Mouse (Mus musculus) spleen, adult 2 months (tissue): ENCODE data around the gene Amz2. TPM values are rescaled to one million over a fixed set of nuclear protein-coding genes. Genes with fewer than 3 reads are reported as not detected.

Experiments
- DNase-seq, 2 experiments: peaks; one replicate each; pipeline versions ENCODE4 v3.0.0 to v3.0.0-alpha.2; 2012 to 2021; ENCODE audit warnings: low spot score in 2 of 2, low read depth in 1 of 2
- H3K27ac ChIP-seq: fragments of 200-500 bp; 2 replicates; pipeline ENCODE4 v1.5.1; 2012; ENCODE audit warnings: low read length, inconsistent platforms; ENCODE audit not compliant: insufficient read depth
- H3K27me3 ChIP-seq: fragments of 200-500 bp; 2 replicates; pipeline ENCODE4 v1.6.1; 2012; ENCODE audit warnings: mild to moderate bottlenecking, moderate library complexity, low read length, inconsistent platforms; ENCODE audit not compliant: control insufficient read depth, insufficient read depth
- H3K36me3 ChIP-seq: fragments of 200-500 bp; 2 replicates; pipeline ENCODE4 v1.6.1; 2012; ENCODE audit warnings: mild to moderate bottlenecking, low read length, inconsistent platforms; ENCODE audit not compliant: control insufficient read depth, insufficient read depth
- H3K4me1 ChIP-seq: fragments of 200-500 bp; 2 replicates; pipeline ENCODE4 v1.6.1; 2011; ENCODE audit warnings: inconsistent platforms; ENCODE audit not compliant: control insufficient read depth, insufficient read depth, insufficient read length
- H3K4me3 ChIP-seq: fragments of 200-500 bp; 2 replicates; pipeline ENCODE4 v1.5.1; 2011; ENCODE audit warnings: mild to moderate bottlenecking, inconsistent platforms; ENCODE audit not compliant: insufficient read depth, insufficient read length; ENCODE audit errors: extremely low read depth
- CTCF ChIP-seq: fragments of 200-500 bp; IDR thresholded peaks from 2 replicates; pipeline ENCODE4 v1.5.1; 2011; ENCODE audit warnings: mild to moderate bottlenecking, inconsistent platforms; ENCODE audit not compliant: insufficient read depth, insufficient read length, insufficient replicate concordance; ENCODE audit errors: extremely low read depth
- POLR2A ChIP-seq: fragments of 200-500 bp; IDR thresholded peaks from 2 replicates; pipeline ENCODE4 v1.6.1; 2011; ENCODE audit warnings: low read depth, low read length, inconsistent platforms
- WGBS: fragments of 180-500 bp; shearing (Covaris S2); methylation state at CpG from one replicate; pipeline ENCODE4 v1.1.7; 2018; 5-methylcytosine and 5-hydroxymethylcytosine counted together
- polyA plus RNA-seq: library from polyadenylated mRNA; depleted of rRNA; stranded (reverse); fragments of >200 nt; gene quantifications from 2 replicates; pipeline ENCODE4 v1.2.3, GENCODE M21; 2012

The Amz2 gene
- polyA plus RNA-seq, 1 experiment, result 16.5 TPM

DNA sequence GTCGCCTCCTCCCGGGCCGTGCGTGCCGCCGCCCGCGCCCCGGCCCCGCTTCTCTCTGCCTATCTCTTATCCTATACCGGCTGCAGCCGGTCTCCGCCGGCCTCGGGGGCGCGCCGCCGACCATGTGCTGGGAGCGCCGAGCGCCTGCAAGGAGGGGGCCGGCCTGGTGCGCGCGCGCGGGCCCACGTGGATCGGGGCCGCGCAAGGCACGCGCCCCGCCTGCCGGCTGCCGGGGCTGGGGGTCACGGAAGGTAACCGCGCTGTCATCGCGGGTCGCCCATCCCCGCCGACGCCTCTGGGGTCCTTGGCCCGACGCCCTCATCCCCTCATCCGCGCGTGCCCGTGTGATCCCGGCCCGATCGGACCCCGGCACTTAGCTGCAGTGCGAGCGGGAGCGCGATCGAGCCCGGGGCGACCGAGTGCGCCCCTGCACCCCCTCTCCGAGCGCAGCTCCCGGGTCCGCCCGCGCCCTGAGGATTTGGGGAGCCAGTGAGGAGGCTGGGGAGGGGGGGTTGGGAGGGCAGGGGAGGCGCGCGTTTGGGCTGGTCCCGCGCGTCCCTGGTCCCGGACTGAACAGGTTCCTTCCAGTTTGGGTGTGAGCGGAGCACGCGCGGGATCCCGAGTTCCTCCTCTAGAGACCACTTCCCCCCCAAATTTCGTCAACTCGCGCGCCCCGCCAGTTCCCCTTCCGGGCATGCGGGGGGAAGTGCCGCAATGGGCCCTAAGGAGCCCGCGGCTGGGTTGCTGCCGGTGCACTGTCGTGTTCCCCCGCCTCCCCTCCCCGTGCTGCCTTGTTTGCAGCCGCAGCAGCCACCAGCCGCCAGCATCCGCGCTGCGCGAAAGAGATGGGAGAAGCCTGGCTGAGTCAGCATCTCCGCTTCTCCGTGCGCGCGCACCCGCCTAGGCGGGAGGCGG is 47.7 kb downstream of the Amz2 start, which contains the start of the genes Arsg and Slc16a6:
Gene Arsg, plus strand, starts transcription at position 204 of the 915 bp plus-strand sequence.
Gene Slc16a6, minus strand, starts transcription at position 428 of the 915 bp plus-strand sequence.
- Histone ChIP-seq H3K4me3 (peak within 1 kb of the TSS; percentile 73), H3K4me1 (peaks cover 11% of the 10 kb centered on the region; the same call in 1 of the 2 replicates), H3K27ac (peak within 1 kb of the TSS; percentile 90), H3K36me3 (no peaks in the 10 kb centered on the region), H3K27me3 (no peaks in the 10 kb centered on the region)
- peak; percentile 89 to 90 for DNase-seq
- WGBS, result 1% methylated on average over 99 of the region's 111 CpGs
- TF ChIP-seq POLR2A, result peak; percentile 15
- TF ChIP-seq CTCF, result no peak

DNA sequence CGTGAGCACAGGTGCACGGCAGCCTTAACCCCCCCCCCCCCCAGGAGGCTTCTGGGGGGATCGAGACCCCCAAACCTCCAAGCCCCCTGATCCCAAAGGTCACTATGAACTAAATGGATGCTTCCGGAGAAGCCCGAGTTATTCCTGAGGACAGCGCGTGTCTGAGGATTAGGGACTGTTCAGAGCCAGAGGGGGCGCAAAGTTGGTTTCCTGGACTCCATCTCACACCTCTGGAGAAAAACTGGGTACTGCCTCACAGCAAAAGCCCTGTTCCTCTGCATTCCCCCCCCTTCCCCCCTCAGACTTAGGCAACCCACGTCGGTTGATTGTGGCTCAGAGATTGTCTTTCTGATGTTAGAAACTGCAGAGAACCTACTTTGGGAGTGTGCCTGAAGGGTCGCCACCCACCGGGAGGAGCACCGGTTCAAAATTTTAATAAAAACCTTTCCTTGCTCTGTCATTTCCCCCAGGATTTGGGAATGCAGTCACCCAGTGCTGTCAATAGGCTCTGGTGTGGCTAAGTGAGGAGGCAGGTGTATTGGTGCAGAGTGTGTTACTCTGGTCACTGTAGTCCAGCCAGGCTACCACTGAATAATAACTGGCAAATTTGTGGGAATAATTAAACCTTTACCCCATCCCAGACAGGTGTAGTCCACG is 48.5 kb downstream of the Amz2 start:
- peak overlapping the region; percentile 90 for H3K27ac ChIP-seq
- no peak for DNase-seq
- no peaks in the 10 kb centered on the region for H3K36me3 ChIP-seq
- H3K4me3 ChIP-seq, result peak overlapping the region; percentile 73
- H3K27me3 ChIP-seq, result no peaks in the 10 kb centered on the region
- WGBS, result 16% methylated on average over 14 of the region's 14 CpGs
- TF ChIP-seq CTCF, result no peak
- TF ChIP-seq POLR2A, result no peak
- peaks cover 4% of the 10 kb centered on the region; the same call in 1 of the 2 replicates for H3K4me1 ChIP-seq

DNA sequence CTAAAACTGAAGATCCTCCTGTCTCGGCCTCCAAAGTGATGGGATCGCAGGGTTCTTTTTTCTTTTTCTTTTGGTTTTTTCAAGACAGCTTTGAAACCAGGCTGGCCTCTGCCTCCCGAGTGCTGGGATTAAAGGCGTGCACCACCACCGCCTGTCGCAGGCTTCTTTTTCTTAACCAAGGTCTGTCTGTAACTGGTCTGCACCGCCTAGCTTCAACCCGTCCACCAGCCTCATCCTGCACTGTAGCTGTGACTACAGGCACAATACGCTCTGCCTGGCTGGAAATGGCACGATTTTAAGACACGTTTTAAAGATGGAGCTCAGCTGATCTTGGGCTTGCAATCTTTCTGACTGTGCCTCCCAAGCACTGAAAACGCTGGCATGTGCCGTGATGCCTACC is 49.1 kb downstream of the Amz2 start:
- WGBS, result 90% methylated on average over 13 of the region's 13 CpGs
- H3K4me3 ChIP-seq, result no peak overlapping the region
- H3K27ac ChIP-seq, result no peak overlapping the region
- H3K4me1 ChIP-seq, result peaks cover 8% of the 10 kb centered on the region; the same call in 1 of the 2 replicates
- no peaks in the 10 kb centered on the region for H3K27me3 ChIP-seq
- DNase-seq, result no peak
- no peak for TF ChIP-seq POLR2A
- TF ChIP-seq CTCF, result no peak
- H3K36me3 ChIP-seq, result no peaks in the 10 kb centered on the region

GRCm38 (mm10) chr11:109475717-109476116 is 50.0 kb downstream of the Amz2 start:
- Histone ChIP-seq H3K36me3 (no peaks in the 10 kb centered on the region), H3K27me3 (no peaks in the 10 kb centered on the region), H3K4me1 (peaks cover 6% of the 10 kb centered on the region; the same call in 1 of the 2 replicates), H3K4me3 (no peak overlapping the region), H3K27ac (no peak overlapping the region)
- no peak for DNase-seq
- TF ChIP-seq CTCF, result no peak
- TF ChIP-seq POLR2A, result no peak
- 97% methylated on average over 4 of the region's 4 CpGs for WGBS

DNA sequence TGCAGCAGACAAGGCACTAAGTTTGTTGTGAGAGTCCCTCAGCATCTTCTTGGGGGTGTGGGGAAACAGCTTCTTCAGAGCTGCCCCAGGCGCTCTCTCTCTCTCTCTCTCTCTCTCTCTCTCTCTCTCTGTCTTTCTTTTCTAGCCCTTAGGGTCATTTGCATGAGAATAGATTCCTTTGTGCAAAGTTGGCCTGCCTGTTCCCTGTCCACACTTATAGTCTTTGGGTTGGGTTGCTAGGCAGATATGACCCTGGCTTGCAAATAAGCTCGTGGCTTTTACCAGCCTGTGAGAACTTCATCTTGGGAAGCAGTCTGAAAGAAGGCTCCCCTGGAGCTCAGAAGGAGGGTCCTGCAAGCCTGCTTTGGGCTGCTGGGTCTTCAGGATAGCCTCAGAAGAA is 50.5 kb downstream of the Amz2 start:
- DNase-seq, result no peak
- WGBS, result 68% methylated on average over 2 of the region's 2 CpGs
- H3K27me3 ChIP-seq, result no peaks in the 10 kb centered on the region
- no peaks in the 10 kb centered on the region for H3K36me3 ChIP-seq
- H3K4me3 ChIP-seq, result no peak overlapping the region
- no peak overlapping the region for H3K27ac ChIP-seq
- TF ChIP-seq POLR2A (no peak), CTCF (no peak)
- H3K4me1 ChIP-seq, result peaks cover 6% of the 10 kb centered on the region; the same call in 1 of the 2 replicates

GRCm38 (mm10) chr11:109476653-109477052 is 50.9 kb downstream of the Amz2 start:
- H3K4me3 ChIP-seq, result no peak overlapping the region
- TF ChIP-seq POLR2A, result no peak
- no peak for TF ChIP-seq CTCF
- H3K27ac ChIP-seq, result no peak overlapping the region
- no peaks in the 10 kb centered on the region for H3K36me3 ChIP-seq
- H3K27me3 ChIP-seq, result no peaks in the 10 kb centered on the region
- 62% methylated on average over 6 of the region's 6 CpGs for WGBS
- DNase-seq, result no peak
- H3K4me1 ChIP-seq, result peaks cover 6% of the 10 kb centered on the region; the same call in 1 of the 2 replicates
